Mouse (Mus musculus) stomach, postnatal 0 days (tissue): ENCODE measurements around the gene Zfp846.

ENCODE experiments used
- CTCF ChIP-seq: IDR thresholded peaks from 2 replicates; pipeline ENCODE4 v1.5.1; 2016; ENCODE audit warnings: antibody characterized with exemption, low read depth, mild to moderate bottlenecking, moderate library complexity
- EP300 ChIP-seq: optimal IDR thresholded peaks from 2 replicates; pipeline ENCODE3; 2016; ENCODE audit warnings: antibody characterized with exemption

DNA sequence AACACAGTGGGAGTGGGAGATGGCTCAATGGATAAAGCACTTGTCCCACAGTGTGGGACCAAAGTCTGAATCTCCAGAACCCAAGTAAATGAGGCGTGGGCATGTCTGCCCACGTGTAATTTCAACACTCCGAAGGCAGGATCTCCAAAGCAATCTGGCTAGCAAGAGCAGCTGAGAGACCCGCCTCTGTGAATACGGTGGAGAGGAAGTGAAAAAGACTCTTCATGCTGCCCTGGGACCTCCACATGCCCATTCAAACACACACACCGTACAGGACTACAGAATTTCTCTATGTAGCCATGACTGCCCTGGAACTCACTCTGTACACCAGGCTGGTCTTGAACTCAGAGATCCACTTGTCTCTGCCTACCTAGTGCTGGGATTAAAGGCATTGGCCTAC is 20.2 kb downstream of the Zfp846 start:
- no peak for TF ChIP-seq CTCF
- TF ChIP-seq EP300, result no peak
